Mouse (Mus musculus) erythroblast, embryonic 14.5 days (primary cell): ENCODE measurements around the gene Gm49369.

Source experiments
- GATA1 ChIP-seq: IDR thresholded peaks from 2 replicates; pipeline ENCODE4 v1.6.1; 2012; ENCODE audit warnings: low read length, inconsistent platforms, mixed read lengths
- TAL1 ChIP-seq: IDR thresholded peaks from 3 replicates; pipeline ENCODE4 v1.6.1; 2012; ENCODE audit warnings: low read length, inconsistent platforms, mixed read lengths

DNA sequence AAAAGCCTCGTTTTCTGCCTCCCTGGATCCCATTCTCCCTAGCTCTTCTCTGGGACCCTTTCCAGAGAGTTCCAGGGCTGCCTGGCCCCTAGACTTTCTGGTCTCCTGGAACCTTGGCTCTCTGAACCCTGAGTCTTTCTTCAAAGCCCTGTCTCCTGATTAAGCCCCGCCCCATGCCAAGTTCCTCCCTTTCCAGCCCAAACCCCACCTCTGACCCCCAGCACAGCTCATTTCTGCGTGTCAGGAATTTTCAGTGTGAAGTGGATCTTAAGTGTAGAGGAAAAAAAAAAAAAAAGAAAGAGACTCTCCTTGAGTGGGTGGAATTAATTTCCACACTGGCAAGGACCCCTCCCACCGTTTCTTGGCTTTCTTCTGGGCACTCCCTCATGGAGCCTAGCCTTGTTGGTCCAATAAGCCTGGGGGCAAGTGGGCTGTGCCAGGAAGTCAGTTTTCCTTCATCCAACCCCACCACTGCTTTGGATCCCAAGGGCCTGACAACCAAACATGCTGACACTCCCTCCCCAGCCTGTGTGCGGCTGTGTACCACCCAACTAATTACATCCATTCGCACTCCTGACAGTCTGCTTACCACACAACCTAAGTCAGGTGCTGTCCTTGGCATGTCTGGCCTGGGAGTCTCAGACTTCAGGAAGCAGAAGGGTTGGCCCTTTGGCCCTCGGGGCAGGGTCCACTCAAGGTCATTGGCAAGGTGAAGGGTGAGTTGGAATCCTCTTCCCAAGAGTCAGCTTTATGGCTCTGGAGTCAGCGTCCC lies 8.6 kb downstream of the Gm49369 start, which contains the start of gene Ifitm10:
- TF ChIP-seq TAL1 (no peak), GATA1 (no peak)
